Mouse (Mus musculus) 416B (cell line): Measurements from ENCODE around the gene Ggact.

Experiments
- DNase-seq: peaks from one replicate; pipeline ENCODE4 v3.0.0; 2011; ENCODE audit warnings: low read depth

Ggact gene

GRCm38 (mm10) chr14:122867531-122868285 lies 45.8 kb downstream of the Ggact start:
- no peak for DNase-seq

DNA sequence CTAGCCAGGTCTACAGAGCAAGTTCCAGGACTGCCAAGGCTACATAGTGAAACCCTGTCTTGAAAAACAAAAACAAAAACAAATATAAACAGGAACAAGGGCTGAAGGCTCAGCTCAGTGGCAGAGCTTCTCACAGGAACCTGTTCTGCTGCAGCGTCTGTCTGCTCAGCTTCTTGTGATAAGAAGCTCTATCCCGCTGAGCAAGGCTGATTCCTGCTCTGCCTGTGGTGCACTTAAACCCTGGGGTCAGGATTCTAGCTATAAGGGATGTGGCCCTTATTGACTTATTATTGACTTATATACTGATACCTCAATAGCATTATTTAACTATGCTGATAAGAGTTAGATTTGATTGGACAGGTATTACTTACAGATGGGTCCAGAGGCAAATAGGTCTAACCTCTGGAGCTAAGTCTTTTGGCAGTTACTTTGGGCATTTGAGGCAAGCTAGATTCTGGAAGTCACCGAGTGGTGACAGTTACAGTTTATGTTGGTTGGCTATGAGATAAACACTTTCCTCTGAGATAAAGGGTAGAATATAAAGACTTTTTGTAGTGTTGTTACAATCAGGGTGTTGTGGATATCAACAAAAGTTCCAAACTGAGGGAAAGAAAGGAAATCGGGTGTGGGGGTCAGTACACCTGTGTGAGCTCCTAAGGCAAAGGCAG lies 48.0 kb downstream of the Ggact start:
- DNase-seq = no peak

DNA sequence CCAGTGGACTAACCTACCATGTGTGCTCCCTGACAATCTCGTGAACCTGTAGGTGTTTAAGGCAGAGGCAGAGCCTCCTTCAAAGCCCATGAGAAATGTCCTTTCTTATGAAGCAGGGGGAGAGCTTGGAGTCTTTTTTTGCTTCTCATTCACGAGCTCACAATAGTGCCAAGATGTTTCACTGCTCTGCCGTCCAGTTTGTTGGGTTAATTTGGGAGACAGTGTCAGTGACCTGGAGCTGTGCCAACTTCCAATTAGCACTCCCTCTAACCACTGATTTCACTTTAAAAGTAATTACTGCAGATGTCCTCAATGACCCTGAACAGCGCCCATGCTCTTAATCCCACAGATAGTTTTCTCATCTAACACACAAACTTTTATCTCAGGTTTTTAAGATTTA lies 50.9 kb downstream of the Ggact start:
- no peak for DNase-seq

DNA sequence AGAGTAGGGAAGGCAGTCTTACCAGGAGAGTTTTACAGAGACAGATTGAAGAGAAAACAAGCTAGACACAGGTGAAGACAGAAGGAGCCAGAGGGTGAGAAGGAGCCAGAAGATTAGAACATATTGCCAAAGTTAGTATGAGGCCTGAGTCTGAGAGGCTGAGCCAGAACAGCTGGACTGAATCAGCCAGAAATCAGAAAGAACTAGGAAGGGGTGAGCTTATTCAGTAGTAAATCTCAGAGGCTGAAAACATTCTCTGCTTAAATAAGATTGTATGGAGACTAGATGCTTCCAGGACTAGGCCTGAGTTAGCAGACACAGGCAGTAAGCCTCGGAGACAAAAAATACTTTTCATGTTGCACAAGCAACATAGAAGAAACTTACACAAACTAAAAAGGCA lies 53.8 kb downstream of the Ggact start:
- DNase-seq = no peak

DNA sequence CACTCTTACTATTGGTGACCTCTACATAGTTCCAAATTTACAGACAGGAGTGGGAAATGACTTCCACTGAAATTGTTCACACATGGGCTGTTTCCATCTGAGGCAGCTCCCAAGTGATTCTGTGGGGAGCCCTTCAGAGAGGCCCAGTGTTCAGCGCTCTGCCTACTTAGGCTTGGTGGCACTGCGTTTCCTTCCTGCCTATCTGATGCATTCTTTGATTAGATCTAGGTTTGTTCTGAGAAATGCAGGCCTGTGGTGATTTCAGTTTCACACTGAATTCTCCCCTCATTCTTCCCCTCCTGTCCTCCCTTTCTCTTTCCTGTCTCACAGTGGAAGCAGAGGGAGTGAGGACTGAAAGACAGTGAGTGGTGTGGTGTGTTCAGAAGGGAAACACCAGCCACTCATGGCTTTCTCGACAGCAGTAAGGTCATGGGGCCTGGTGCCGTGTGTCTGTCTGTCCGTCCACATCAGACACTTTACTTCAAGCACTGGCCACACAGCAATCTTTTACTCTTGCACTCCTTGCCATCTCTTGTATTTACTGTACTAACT lies 61.0 kb downstream of the Ggact start:
- DNase-seq = peak; percentile 5

- DNase-seq = no peak
These were observed 76.5 kb downstream of the Ggact start for GRCm38 (mm10) chr14:122837018-122837417.

DNA sequence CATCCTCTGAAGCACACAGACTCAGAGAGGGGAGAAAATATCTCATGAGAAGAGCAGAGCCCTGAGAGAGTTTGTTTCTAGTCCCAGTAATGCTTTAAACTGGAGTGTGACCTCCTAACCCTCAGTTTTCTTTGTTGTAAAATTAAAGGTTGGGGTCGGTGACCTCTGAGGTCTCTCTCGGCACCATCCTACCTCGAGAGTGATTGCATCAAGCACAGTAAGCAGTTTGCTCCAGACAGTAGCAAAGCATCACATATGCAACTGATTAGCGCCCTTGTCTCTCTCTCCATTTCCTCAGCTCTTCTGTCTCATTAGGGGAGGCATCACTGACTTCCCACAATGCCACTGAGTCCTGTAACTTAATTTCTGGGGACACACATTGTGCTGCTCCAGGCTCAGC lies 77.3 kb downstream of the Ggact start:
- DNase-seq = no peak

GRCm38 (mm10) chr14:122835487-122836190 lies 77.9 kb downstream of the Ggact start:
- no peak for DNase-seq

DNA sequence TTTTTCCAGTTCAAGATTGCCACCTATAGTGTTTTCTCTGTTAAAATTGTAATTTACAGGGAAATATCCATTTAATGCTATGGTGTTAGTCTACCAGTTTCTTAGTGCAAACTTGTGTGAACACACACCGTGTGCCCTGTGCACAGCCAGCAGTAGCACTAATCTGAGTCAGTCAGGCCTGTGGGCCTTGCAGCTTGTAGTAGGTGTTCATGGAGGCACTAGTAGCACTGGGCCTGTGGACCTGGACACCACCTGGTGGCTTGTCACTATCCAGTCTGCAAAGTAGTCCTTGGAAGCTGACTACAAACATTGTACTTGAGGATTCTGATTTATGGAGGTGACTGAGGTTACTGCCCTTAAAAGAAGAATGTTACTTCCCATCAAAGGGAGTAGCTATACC lies 78.8 kb downstream of the Ggact start:
- no peak for DNase-seq

- DNase-seq = peak; percentile 16
These were observed 79.9 kb downstream of the Ggact start for GRCm38 (mm10) chr14:122833666-122834065.

DNA sequence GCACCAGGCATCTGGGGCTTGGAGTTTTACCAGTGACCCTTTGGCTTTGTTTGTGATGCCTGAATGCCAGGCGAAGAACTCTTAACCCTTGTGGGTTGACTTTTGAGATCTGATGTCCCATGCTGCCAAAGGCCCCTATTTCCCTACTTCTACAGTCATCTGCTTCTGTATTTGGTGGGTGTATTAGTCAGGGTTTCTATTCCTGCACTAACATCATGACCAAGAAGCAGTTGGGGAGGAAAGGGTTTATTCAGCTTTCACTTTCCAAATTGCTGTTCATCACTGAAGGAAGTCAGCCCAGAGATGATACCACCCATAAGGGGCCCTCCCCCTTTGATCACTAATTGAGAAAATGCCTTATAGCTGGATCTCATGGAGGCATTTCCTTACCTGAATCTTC lies 83.1 kb downstream of the Ggact start:
- no peak for DNase-seq

GRCm38 (mm10) chr14:122825464-122825863 lies 88.1 kb downstream of the Ggact start:
- no peak for DNase-seq

- no peak for DNase-seq
These were observed 89.8 kb downstream of the Ggact start for GRCm38 (mm10) chr14:122823791-122824190.

DNA sequence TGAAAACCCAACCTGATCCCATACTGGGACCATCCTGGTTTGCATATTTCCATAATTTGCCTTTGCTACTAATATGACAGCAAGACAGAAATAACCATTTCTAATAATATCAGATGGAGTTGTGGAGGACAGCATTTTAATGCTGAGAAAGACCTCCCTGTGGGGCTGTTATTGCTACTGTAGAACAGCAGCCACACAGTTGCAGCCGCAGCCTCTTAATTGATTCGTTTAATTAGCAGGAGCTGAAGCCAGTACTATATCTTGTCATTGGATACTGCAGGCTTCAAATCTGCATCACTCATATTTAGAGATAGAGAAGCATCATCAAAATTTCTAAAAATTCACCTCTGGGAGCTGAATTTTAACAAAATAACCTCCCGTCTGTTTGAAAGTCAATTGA lies 92.6 kb downstream of the Ggact start:
- DNase-seq = no peak

- DNase-seq = no peak
These were observed 113.3 kb downstream of the Ggact start for GRCm38 (mm10) chr14:122800296-122800695.

GRCm38 (mm10) chr14:122793368-122793767 lies 120.2 kb downstream of the Ggact start:
- no peak for DNase-seq

DNA sequence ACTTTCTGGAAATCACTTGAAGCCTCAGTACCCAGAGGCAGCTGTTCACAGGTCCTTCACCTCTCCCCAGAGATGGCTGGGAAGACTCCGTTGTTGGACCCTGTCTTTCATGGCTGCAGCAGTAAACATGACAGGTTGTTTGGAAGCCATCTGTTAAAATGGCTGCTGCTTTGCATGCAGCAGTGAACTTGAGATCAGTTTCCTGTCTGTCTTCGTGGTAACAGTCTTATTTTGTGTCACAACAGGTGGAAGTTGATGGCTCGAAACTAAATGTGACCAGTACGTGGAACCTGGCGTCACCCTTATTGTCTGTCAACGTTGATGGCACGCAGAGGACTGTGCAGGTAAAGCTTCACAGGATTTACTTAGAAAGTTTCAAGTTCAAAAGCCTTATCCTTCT lies 123.4 kb downstream of the Ggact start:
- no peak for DNase-seq

DNA sequence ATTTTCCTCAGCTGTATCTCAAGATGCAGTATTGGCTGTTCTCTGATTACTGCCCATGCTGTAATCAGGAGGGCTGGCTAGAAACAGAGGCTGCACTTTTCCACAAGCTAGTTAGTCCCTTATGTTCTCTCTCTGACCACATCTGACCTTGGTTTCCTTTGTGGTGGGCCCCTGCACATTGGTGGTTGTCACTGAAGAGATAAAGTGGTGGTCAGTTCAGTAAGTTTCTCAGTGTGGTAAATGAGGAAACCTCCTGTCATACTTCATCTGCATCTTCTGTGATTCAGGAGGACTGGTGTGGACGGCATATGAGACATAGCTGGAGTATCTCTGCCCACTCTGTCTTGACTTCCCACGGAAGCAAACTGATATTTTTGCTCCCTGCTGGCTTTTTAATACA lies 125.4 kb downstream of the Ggact start:
- DNase-seq = peak; percentile 83

DNA sequence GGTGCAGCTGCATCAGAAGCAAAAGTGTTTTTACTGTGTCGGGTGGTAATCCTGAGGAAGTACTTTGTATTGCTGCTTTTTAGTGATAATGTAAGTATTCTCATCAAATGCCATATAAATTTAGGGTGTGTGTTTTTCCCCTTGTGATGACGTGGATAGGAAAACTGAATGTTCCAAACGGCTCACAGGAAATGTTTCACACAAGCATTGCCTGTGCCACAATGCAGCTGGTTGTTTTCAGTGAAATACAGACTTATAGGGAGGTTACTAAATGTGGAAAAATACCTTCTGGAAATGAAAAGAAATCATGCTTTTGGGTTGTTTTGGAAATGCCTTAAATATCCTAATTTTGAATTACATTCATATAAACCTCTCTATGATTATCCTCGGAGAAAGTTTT lies 128.9 kb downstream of the Ggact start:
- DNase-seq = no peak

DNA sequence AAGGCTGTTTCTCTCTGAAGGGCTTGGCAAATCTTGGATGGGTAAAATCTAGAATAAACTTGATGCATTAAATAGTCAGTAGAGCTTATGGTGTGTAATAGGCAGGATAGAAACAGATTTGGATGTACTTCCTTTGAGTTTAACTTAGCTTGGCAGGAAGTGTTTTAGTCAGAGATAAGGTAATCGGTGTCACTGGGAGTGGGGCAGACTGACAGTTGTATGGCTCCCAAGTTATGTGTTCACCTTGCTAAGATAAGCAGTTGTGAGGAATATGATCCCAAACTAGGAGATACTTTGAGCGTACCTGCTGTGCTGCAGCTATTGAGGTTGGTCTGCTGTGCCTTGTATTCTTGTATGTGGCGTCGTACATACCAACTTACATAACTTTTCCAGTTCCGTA lies 147.1 kb downstream of the Ggact start:
- peak; percentile 8 for DNase-seq
